Mouse (Mus musculus) heart, embryonic 12.5 days (tissue): Measurements from ENCODE around the gene Cxcl10. TPM values are rescaled to one million over a fixed set of nuclear protein-coding genes. Genes with fewer than 3 reads are reported as not detected.

Source experiments
- ATAC-seq: fragments of 200-750 bp; cut with Nextera tagmentation; 2 replicates; pipeline ENCODE4 v1.8.0; 2017; ENCODE audit warnings: moderate TSS enrichment, moderate library complexity; ENCODE audit not compliant: insufficient number of reproducible peaks, low FRiP score
- H3K27ac ChIP-seq: fragments of 300-500 bp; sonication (generic); 2 replicates; pipeline ENCODE4 v1.5.1; 2016; ENCODE audit warnings: mild to moderate bottlenecking, moderate library complexity; ENCODE audit not compliant: poor library complexity, severe bottlenecking
- H3K27me3 ChIP-seq: fragments of 300-500 bp; sonication (generic); replicated peaks from 2 replicates; pipeline ENCODE4 v1.6.1; 2016; ENCODE audit warnings: mild to moderate bottlenecking, moderate library complexity
- H3K36me3 ChIP-seq: fragments of 300-500 bp; sonication (generic); 2 replicates; pipeline ENCODE4 v1.6.1; 2016; ENCODE audit warnings: mild to moderate bottlenecking, moderate library complexity
- H3K4me1 ChIP-seq: fragments of 300-500 bp; sonication (generic); replicated peaks from 2 replicates; pipeline ENCODE4 v1.6.1; 2016; ENCODE audit warnings: mild to moderate bottlenecking
- H3K4me2 ChIP-seq: fragments of 300-500 bp; sonication (generic); 2 replicates; pipeline ENCODE4 v1.6.1; 2016; ENCODE audit warnings: mild to moderate bottlenecking, moderate library complexity
- H3K4me3 ChIP-seq: fragments of 300-500 bp; sonication (generic); 2 replicates; pipeline ENCODE4 v1.5.1; 2016; ENCODE audit warnings: mild to moderate bottlenecking
- H3K9ac ChIP-seq: fragments of 300-500 bp; sonication (generic); 2 replicates; pipeline ENCODE4 v1.6.1; 2016; ENCODE audit warnings: mild to moderate bottlenecking, moderate library complexity
- H3K9me3 ChIP-seq: fragments of 300-500 bp; sonication (generic); replicated peaks from 2 replicates; pipeline ENCODE4 v1.6.1; 2016; ENCODE audit warnings: mild to moderate bottlenecking, moderate library complexity
- WGBS: fragments of 180-500 bp; shearing (Covaris S2); methylation state at CpG from one replicate; pipeline ENCODE4 v1.1.7; 2016; 5-methylcytosine and 5-hydroxymethylcytosine counted together
- polyA plus RNA-seq: library from polyadenylated mRNA; unstranded; fragments of >200 nt; fragmentation: Nextera tagmentation; extraction: Ambion mirVana; gene quantifications from 2 replicates; pipeline ENCODE4 v1.2.1, GENCODE M21; 2016

Gene Cxcl10
- 0.30 and 0.52 TPM in 2 replicates for polyA plus RNA-seq

GRCm38 (mm10) chr5:92348794-92349413 lies at the start of gene Cxcl10:
Gene Cxcl10 (minus strand): TSS chr5:92348889.
- no peak within 1 kb of the TSS for H3K9ac ChIP-seq
- peak within 1 kb of the TSS; percentile 27 for H3K4me3 ChIP-seq
- WGBS: 16% methylated on average over 14 of the region's 14 CpGs
- no peaks in the 10 kb centered on the region for H3K9me3 ChIP-seq
- H3K27ac ChIP-seq: no peak within 1 kb of the TSS
- ATAC-seq: peak; percentile 67
- peaks cover 8% of the 10 kb centered on the region; the same call in 1 of the 2 replicates for H3K4me1 ChIP-seq
- peaks cover 5% of the 10 kb centered on the region for H3K27me3 ChIP-seq
- H3K4me2 ChIP-seq: peak within 1 kb of the TSS; percentile 55
- no peaks in the 10 kb centered on the region for H3K36me3 ChIP-seq

GRCm38 (mm10) chr5:92398153-92398552 lies 49.5 kb upstream of the Cxcl10 start:
- H3K4me3 ChIP-seq: no peak overlapping the region

DNA sequence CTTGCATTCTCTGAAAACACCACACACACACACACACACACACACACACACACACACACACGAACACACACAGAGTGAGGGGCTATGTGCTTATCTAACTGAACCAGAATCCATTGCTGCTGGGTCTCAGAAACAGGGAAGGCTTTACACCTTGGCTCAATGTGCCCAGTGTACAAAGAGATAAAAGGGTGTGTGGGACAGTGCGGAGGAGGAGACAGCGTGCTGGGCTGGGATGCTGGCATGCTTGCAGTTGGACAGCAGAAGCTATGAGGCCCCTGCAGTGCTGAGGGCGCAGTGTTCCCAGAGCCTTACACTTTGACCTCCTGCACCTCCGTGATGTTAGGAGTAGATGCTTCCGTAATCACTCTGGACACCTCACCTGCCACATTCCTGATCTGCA lies 47.8 kb upstream of the Cxcl10 start:
- Histone ChIP-seq H3K4me3 (no peak overlapping the region), H3K9ac (no peak overlapping the region), H3K9me3 (no peaks in the 10 kb centered on the region), H3K4me1 (peaks cover 39% of the 10 kb centered on the region), H3K4me2 (no peak overlapping the region), H3K27me3 (peaks cover 27% of the 10 kb centered on the region), H3K27ac (no peak overlapping the region), H3K36me3 (no peaks in the 10 kb centered on the region)
- ATAC-seq: no peak
- 61% methylated on average over 6 of the region's 6 CpGs for WGBS

More at GRCm38 (mm10) chr5:92398153-92398552, 49.5 kb upstream of the Cxcl10 start:
- Histone ChIP-seq H3K27ac (no peak overlapping the region), H3K4me1 (peaks cover 26% of the 10 kb centered on the region), H3K9me3 (no peaks in the 10 kb centered on the region), H3K9ac (no peak overlapping the region), H3K4me2 (no peak overlapping the region), H3K36me3 (no peaks in the 10 kb centered on the region), H3K27me3 (peaks cover 11% of the 10 kb centered on the region)
- peak; percentile 88 for ATAC-seq
- WGBS: 22% methylated on average over 5 of the region's 5 CpGs

- ATAC-seq: no peak
- Histone ChIP-seq H3K4me3 (no peak overlapping the region), H3K9ac (no peak overlapping the region), H3K4me1 (peaks cover 45% of the 10 kb centered on the region), H3K4me2 (no peak overlapping the region), H3K36me3 (no peaks in the 10 kb centered on the region), H3K9me3 (no peaks in the 10 kb centered on the region), H3K27ac (no peak overlapping the region), H3K27me3 (peaks cover 28% of the 10 kb centered on the region)
- 75% methylated on average over 3 of the region's 3 CpGs for WGBS
Observed at GRCm38 (mm10) chr5:92395764-92396163, 47.1 kb upstream of the Cxcl10 start.

GRCm38 (mm10) chr5:92393863-92394262 lies 45.2 kb upstream of the Cxcl10 start:
- Histone ChIP-seq H3K27ac (no peak overlapping the region), H3K9ac (no peak overlapping the region), H3K4me1 (peaks cover 48% of the 10 kb centered on the region), H3K9me3 (no peaks in the 10 kb centered on the region), H3K4me2 (no peak overlapping the region), H3K36me3 (no peaks in the 10 kb centered on the region), H3K27me3 (peaks cover 28% of the 10 kb centered on the region), H3K4me3 (no peak overlapping the region)
- ATAC-seq: no peak
- WGBS: 62% methylated on average over 10 of the region's 10 CpGs

GRCm38 (mm10) chr5:92392542-92392941 lies 43.9 kb upstream of the Cxcl10 start:
- H3K4me3 ChIP-seq: peak overlapping the region; percentile 31
- 0 out of 2 replicates have a peak overlapping the region, but pooled peaks have one; percentile 4 for H3K9ac ChIP-seq
- H3K27me3 ChIP-seq: peaks cover 28% of the 10 kb centered on the region
- peak overlapping the region; percentile 64 for H3K4me2 ChIP-seq
- H3K9me3 ChIP-seq: no peaks in the 10 kb centered on the region
- no peak overlapping the region for H3K27ac ChIP-seq
- H3K36me3 ChIP-seq: no peaks in the 10 kb centered on the region
- WGBS: 34% methylated on average over 18 of the region's 18 CpGs
- ATAC-seq: no peak
- peaks cover 41% of the 10 kb centered on the region for H3K4me1 ChIP-seq

DNA sequence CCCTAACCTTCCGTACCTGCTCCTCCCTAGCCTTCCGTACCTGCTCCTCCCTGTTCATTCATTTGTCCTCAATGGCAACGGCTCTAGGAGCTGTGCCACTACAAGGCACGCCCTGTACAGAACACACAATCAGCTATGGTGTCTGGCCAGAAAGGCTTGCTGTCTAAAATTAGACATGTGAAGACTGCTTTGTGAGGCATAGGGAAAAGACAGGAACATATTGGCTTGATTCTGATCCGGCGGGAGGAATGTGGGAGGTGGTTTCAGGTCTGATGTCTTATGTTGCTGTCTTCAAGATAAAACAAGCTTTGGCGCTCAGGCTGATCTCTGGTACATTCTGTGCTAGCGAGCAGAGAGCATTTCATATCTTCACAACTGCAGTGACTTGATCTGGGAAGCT lies 41.9 kb upstream of the Cxcl10 start:
- Histone ChIP-seq H3K4me3 (no peak overlapping the region), H3K36me3 (no peaks in the 10 kb centered on the region), H3K4me2 (peak overlapping the region; percentile 46), H3K9me3 (no peaks in the 10 kb centered on the region), H3K9ac (no peak overlapping the region), H3K27ac (peak overlapping the region; percentile 45; the same call in 1 of the 2 replicates), H3K4me1 (peaks cover 51% of the 10 kb centered on the region), H3K27me3 (peaks cover 28% of the 10 kb centered on the region)
- 27% methylated on average over 8 of the region's 8 CpGs for WGBS
- ATAC-seq: no peak

DNA sequence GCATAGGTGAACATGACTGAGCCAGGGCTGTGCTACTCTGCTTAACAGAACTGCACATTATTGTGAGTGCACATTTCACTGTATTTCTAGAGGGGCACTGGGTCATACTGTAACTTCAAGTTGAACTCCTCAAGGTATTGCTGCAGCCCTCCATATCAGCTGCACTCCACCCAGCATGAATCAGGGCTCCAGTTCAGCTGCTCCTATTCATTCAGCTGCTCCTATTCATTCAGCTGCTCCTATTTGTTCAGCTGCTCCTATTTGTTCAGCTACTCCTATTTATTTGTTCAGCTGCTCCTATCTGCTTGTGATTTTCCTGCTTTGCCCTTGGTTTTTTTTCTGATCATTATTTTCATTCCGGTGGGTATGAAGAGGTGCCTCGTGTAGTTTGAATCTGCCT lies 41.3 kb upstream of the Cxcl10 start:
- Histone ChIP-seq H3K27ac (no peak overlapping the region), H3K4me1 (peaks cover 51% of the 10 kb centered on the region), H3K36me3 (no peaks in the 10 kb centered on the region), H3K27me3 (peaks cover 28% of the 10 kb centered on the region), H3K9ac (no peak overlapping the region), H3K4me3 (no peak overlapping the region), H3K4me2 (no peak overlapping the region), H3K9me3 (no peaks in the 10 kb centered on the region)
- no peak for ATAC-seq
- WGBS: 68% methylated on average over 2 of the region's 2 CpGs

DNA sequence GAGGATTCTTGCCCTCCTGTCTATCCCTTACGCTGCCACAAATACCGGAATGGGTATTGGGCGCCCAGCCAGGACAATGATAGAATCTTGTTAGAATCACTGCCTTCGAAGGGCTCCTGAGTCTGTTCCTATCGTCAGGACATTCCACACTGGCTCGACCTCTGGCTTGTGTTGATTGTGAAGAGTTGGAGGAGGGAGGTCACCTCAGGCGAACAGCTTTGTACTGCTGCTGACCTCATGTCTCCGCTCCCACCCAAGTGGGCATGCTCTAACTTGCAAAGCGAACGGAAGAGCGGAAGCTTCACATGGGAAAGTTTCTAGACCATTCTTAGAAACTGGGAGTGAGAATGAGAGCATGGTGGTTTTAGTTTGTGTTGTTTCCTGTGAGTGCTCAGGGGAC lies 38.7 kb upstream of the Cxcl10 start:
- ATAC-seq: no peak
- Histone ChIP-seq H3K4me1 (peaks cover 46% of the 10 kb centered on the region), H3K4me2 (peak overlapping the region; percentile 58), H3K9me3 (no peaks in the 10 kb centered on the region), H3K36me3 (no peaks in the 10 kb centered on the region), H3K4me3 (peak overlapping the region; percentile 23; the same call in 1 of the 2 replicates), H3K27ac (peak overlapping the region; percentile 80), H3K27me3 (peaks cover 10% of the 10 kb centered on the region), H3K9ac (0 out of 2 replicates have a peak overlapping the region, but pooled peaks have one; percentile 21)
- 23% methylated on average over 11 of the region's 11 CpGs for WGBS

GRCm38 (mm10) chr5:92386643-92387042 lies 38.0 kb upstream of the Cxcl10 start:
- H3K4me3 ChIP-seq: peak overlapping the region; percentile 11; the same call in 1 of the 2 replicates
- H3K9ac ChIP-seq: no peak overlapping the region
- H3K4me2 ChIP-seq: peak overlapping the region; percentile 58
- H3K27ac ChIP-seq: peak overlapping the region; percentile 80
- no peaks in the 10 kb centered on the region for H3K36me3 ChIP-seq
- peak; percentile 61; the same call in 1 of the 2 replicates for ATAC-seq
- WGBS: 17% methylated on average over 6 of the region's 6 CpGs
- H3K9me3 ChIP-seq: no peaks in the 10 kb centered on the region
- H3K4me1 ChIP-seq: peaks cover 38% of the 10 kb centered on the region
- H3K27me3 ChIP-seq: peaks cover 2% of the 10 kb centered on the region; the same call in 1 of the 2 replicates

GRCm38 (mm10) chr5:92386102-92386501 lies 37.4 kb upstream of the Cxcl10 start:
- no peak for ATAC-seq
- peak overlapping the region; percentile 80; the same call in 1 of the 2 replicates for H3K27ac ChIP-seq

More at GRCm38 (mm10) chr5:92386102-92386501, 37.4 kb upstream of the Cxcl10 start:
- Histone ChIP-seq H3K4me3 (no peak overlapping the region), H3K4me2 (peak overlapping the region; percentile 58; the same call in 1 of the 2 replicates), H3K9me3 (no peaks in the 10 kb centered on the region), H3K4me1 (peaks cover 34% of the 10 kb centered on the region), H3K9ac (no peak overlapping the region), H3K27me3 (no peaks in the 10 kb centered on the region), H3K36me3 (no peaks in the 10 kb centered on the region)
- WGBS: 70% methylated on average over 5 of the region's 5 CpGs
